Mouse (Mus musculus) embryonic fibroblast, embryonic 13.5 days (primary cell): ENCODE data around the gene Gm973.

Experiments
- CTCF ChIP-seq: IDR thresholded peaks from 2 replicates; pipeline ENCODE4 v1.5.1; 2011; ENCODE audit warnings: mild to moderate bottlenecking, control low read depth, low read length, moderate library complexity, borderline replicate concordance; ENCODE audit not compliant: insufficient read depth
- POLR2A ChIP-seq: IDR thresholded peaks from 2 replicates; pipeline ENCODE4 v1.6.1; 2011; ENCODE audit warnings: low read depth, mild to moderate bottlenecking, control low read depth, low read length, moderate library complexity

DNA sequence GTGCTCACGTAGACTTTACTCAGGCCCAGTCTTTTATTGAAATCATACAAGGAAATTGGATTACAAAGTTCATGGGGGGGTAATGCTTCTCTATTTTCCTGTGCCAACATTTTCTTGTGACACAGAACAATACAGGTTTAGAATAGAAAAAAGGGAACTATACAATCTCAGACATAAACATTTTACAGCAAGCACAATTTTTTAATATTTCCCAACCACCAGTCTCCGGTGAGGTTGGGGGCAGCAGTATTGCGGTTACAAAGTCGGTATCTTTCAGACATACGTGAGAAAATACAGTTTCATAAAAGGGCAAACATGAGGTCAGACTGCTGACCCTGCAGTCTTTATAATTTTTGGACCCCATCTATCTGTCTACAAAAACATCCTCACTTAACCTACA, 20.1 kb upstream of the Gm973 start:
- TF ChIP-seq CTCF (no peak), POLR2A (no peak)
